Mouse (Mus musculus): ENCODE measurements at regions not wholly inside any gene's neighbourhood (a gene's known extent, or its start where the extent isn't known, plus 50 kb on each side); places are given as distances from the start of the nearest gene placed in this dataset.

GRCm38 (mm10) chr17:4661996-4662395 is 332.1 kb upstream of the Arid1b start:
- DNase-seq (ENCODE audit: low spot score in 2 of 2) = no peak

GRCm38 (mm10) chr17:4668511-4668910 is 325.6 kb upstream of the Arid1b start:
- DNase-seq (ENCODE audit: low spot score in 2 of 2) = no peak

- DNase-seq (ENCODE audit: low spot score in 2 of 2) = no peak
Observed at GRCm38 (mm10) chr17:4673271-4673670, 320.9 kb upstream of the Arid1b start.

- DNase-seq (ENCODE audit: low spot score in 2 of 2) = no peak
Observed at GRCm38 (mm10) chr17:4706421-4706820, 287.7 kb upstream of the Arid1b start.

- DNase-seq (ENCODE audit: low spot score in 2 of 2) = no peak
Observed at GRCm38 (mm10) chr17:4721061-4721460, 273.1 kb upstream of the Arid1b start.

- DNase-seq (ENCODE audit: low spot score in 2 of 2) = no peak
Observed at GRCm38 (mm10) chr17:4724031-4724430, 270.1 kb upstream of the Arid1b start.

GRCm38 (mm10) chr17:4726331-4726741 is 267.8 kb upstream of the Arid1b start:
- no peak for DNase-seq (ENCODE audit: low spot score in 2 of 2)

GRCm38 (mm10) chr17:4734412-4734881 is 259.7 kb upstream of the Arid1b start:
- DNase-seq (ENCODE audit: low spot score in 2 of 2) = no peak

- peak in 1 of 2 experiments; percentile 55 for DNase-seq (ENCODE audit: low spot score in 2 of 2)
Observed at GRCm38 (mm10) chr17:4735185-4735584, 258.9 kb upstream of the Arid1b start.

- no peak for DNase-seq (ENCODE audit: low spot score in 2 of 2)
Observed at GRCm38 (mm10) chr17:4736689-4737088, 257.4 kb upstream of the Arid1b start.

- DNase-seq (ENCODE audit: low spot score in 2 of 2) = no peak
Observed at GRCm38 (mm10) chr17:4738717-4739485, 255.2 kb upstream of the Arid1b start.

GRCm38 (mm10) chr17:4740784-4741183 is 253.3 kb upstream of the Arid1b start:
- peak in 1 of 2 experiments; percentile 39 for DNase-seq (ENCODE audit: low spot score in 2 of 2)

- DNase-seq (ENCODE audit: low spot score in 2 of 2) = no peak
Observed at GRCm38 (mm10) chr17:4742314-4742713, 251.8 kb upstream of the Arid1b start.

GRCm38 (mm10) chr17:4762956-4763355 is 231.2 kb upstream of the Arid1b start:
- no peak for DNase-seq (ENCODE audit: low spot score in 2 of 2)

GRCm38 (mm10) chr17:4765723-4766122 is 228.4 kb upstream of the Arid1b start:
- no peak for DNase-seq (ENCODE audit: low spot score in 2 of 2)

GRCm38 (mm10) chr17:4767947-4768522 is 226.1 kb upstream of the Arid1b start:
- DNase-seq (ENCODE audit: low spot score in 2 of 2) = no peak

- no peak for DNase-seq (ENCODE audit: low spot score in 2 of 2)
Observed at GRCm38 (mm10) chr17:4769284-4769683, 224.8 kb upstream of the Arid1b start.

- no peak for DNase-seq (ENCODE audit: low spot score in 2 of 2)
Observed at GRCm38 (mm10) chr17:4770052-4770451, 224.1 kb upstream of the Arid1b start.

- DNase-seq (ENCODE audit: low spot score in 2 of 2) = peak; percentile 58 to 88
Observed at GRCm38 (mm10) chr17:4778161-4778560, 216.0 kb upstream of the Arid1b start.

GRCm38 (mm10) chr17:4779017-4779416 is 215.1 kb upstream of the Arid1b start:
- no peak for DNase-seq (ENCODE audit: low spot score in 2 of 2)

GRCm38 (mm10) chr17:4781586-4781985 is 212.5 kb upstream of the Arid1b start:
- no peak for DNase-seq (ENCODE audit: low spot score in 2 of 2)

GRCm38 (mm10) chr17:4784296-4784695 is 209.8 kb upstream of the Arid1b start:
- DNase-seq (ENCODE audit: low spot score in 2 of 2) = no peak

- no peak for DNase-seq (ENCODE audit: low spot score in 2 of 2)
Observed at GRCm38 (mm10) chr17:4785281-4785839, 208.8 kb upstream of the Arid1b start.

Data from spleen, postnatal 4 days (tissue).